Mouse (Mus musculus) gastrocnemius, postnatal 25 days (tissue): ENCODE data around the gene Lrrc8e. TPM values are rescaled to one million over a fixed set of nuclear protein-coding genes. Genes with fewer than 3 reads are reported as not detected.

Experiments used
- DNase-seq: peaks from one replicate; pipeline ENCODE4 v3.0.0; 2022
- long read RNA-seq, 2 experiments: library from polyadenylated mRNA; stranded (forward); transcript quantifications; one replicate each; pipeline ENCODE4 v2.0.0; 2021
- total RNA-seq, 2 experiments: library from RNA; stranded (reverse); gene quantifications; 1 replicate in 1 of 2; 2 replicates in 1 of 2; pipeline ENCODE4 v1.2.3; 2021

The Lrrc8e gene
- under 1 TPM in 1 of 2 experiments, not detected in 1; 0.08 TPM for total RNA-seq
- long read RNA-seq, experiment 1: 0 reads
- long read RNA-seq, experiment 2: 0 reads

DNA sequence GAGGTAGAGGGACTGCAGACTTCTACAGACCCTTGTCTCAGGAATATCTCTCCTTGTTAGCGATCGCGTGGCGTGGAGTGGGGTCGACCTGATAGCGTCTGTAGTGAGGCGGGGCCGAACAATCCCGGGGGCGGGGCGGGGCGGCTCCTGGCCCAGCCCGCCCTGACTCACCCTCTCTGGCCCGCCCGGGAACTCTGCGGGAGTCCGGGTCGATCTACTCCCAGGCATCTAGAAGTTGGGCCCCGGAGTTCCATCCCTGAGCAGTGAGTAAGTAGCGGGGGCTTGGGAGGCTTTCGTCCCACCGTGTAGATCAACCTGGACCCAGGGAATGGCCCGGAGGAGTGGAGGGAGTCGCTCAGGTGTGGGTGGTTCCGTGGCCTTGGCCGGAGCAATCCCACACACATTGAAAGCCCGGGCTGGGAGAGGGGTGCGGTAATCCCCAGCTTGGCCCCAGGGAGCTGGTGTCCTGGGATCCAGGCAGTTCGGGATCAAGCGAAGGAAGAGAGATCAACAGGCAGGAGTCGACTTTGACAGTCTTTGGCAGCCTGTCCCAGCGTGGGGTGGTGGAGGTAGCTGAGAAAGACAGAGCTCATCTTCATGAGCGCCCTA is at the start of gene Lrrc8e:
Lrrc8e (plus strand) TSS at position 89 of the 609 bp plus-strand sequence.
- DNase-seq: no peak

DNA sequence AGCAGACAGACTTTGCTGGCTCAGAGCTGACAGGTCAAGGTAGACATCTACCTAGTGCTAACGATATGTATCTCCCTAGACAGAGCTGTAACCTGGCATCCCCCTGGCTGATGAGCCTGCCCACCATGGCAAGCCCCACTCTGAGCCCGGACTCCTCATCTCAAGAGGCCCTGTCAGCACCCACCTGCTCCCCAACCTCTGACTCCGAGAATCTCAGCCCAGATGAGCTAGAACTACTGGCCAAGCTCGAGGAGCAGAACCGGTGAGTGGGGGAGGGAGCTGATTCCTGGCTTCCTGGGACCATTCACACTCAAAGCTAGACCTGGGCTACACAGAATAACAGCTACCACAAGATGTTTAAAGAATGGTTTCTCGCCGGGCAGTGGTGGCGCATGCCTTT is 43.2 kb upstream of the Lrrc8e start:
- no peak for DNase-seq

DNA sequence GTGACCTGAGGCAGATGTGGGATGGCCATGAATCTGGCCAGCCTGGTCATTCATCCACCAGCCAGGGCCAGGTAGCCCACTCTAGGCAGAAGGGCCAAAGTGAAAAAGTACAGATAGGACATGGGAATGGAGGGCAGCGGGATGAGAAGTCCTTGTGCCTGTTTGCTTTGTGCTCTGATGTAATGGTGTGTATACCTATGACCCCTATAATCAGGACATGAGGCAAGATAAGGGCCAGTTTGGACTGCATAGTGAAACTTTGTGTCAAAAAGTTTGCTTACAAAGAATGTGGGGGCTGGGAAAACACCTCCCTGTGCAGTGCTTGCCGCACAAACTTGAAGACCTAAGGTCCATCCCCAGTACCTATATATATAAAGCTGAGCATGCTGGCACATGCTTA is 40.5 kb upstream of the Lrrc8e start:
- DNase-seq: no peak

DNA sequence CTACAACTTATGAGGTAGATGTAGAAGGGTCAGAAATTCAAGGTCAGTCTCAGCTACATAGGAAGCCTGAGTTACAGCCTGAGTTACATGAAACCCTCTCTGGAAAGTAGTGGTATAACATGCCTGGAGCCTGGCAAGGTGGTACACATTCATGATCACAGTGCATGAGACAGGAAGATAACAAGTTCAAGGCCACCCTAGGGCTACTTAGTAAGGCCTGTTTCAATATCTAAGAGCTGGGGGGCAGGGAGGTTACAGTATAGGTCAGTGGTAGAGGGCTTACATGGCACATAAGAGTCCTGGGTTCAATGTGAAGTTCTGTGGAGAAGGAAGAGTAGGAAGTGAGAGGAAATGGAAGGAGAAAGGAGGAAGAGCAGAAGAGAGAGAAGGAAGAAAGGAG is 38.0 kb upstream of the Lrrc8e start:
- DNase-seq: no peak

DNA sequence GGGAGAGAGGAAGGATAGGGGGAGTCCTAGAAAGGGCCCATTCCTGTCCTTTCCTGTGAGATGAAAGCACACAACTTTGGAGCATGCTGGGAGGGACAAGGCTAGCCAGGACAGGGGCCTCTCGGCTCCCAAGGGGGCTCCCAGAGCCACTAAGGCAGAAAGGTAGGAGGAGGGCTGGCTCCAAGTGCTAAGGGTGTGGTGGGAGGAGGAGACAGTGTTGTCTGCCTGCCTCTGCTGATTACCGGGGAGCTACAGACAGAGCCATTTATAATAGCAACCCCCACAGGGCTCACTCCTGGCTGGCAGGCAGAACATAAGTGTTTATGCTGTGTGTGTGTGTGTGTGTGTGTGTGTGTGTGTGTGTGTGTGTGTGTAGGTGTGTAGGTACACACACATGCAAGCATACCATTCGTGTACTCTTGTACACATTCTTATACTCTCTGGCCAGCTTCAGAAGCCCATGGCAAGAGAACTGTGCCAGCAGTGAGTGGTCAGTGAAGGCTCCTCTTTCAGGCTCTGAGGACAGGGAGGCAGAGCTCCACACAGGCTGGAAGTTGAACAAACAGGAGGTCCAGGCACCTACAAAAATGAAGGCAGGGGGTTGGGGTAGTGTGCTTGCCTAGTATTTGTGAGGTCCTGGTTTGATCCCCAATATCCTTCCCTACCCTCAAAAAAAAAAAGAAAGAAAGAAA is 37.5 kb upstream of the Lrrc8e start:
- DNase-seq: no peak

DNA sequence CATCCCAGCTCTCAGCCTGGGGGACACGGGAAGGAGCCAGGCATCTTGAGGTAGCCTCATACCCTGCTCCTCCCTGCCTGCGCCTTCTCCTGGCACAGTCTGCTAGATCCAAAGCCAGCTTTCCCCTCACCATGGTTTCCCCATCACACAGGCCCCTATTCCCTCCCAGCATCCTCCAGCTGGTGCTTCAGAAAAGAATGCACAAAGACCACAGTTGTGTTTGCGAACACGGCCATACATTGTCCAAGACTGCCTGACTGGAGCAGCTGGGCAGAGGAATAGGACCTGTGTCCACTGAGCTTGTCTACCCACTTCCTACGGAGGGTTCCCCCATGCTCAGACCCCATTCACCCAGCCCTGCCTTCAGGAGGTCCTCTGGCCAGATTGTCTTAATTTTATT is 34.3 kb upstream of the Lrrc8e start:
- DNase-seq: no peak

DNA sequence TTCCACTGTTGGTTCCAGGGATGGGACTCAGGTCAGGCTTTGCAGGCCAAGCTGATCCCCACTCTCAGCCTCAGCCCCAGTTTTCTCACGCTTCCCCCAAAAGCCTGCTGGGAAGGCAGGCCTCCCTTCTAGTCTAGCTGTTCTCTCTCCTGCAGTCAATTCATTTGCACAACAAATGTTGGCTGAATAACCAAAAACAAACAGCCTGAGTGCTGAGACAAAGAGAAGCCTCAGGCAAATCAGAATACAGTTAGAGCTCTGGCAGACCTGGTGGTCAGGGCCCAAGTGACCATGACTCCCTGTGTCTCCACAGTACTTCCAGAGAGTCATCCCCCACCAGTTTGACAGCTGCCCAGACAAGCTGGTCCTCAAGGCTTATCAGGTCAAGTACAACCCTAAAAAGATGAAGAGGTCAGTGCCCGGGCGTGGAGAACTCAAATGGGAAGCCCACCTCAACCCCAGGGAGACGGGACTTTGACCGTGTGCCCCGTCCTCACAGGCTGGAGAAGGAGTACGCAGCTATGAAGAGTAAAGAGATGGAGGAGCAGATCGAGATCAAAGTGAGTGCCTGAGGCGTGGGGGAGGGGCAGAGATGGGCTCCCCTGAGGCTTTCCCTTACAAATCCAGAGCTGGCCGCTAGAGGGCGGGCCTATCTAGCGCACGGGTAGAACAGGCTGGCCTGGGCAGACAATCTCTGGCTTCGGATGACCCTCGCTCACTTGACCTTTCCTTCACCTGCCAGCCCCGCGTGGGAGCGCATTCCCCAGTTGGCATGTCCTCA is 33.6 kb upstream of the Lrrc8e start:
- DNase-seq: peak; percentile 74

DNA sequence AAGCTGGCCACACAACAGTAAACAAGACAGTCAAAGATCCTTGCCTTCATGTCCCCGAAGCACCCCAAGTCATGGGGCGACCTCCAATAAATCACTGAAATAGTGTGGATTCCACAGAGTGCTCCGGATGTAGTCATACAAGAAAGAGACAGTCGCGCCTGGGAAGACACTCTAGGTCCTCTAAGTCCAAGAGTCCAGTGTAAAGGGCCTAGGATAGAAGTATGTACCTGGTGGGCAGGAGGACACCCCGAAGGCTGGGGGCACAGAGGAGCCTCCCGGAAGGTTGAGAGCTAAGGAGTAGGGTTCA is 33.1 kb upstream of the Lrrc8e start:
- no peak for DNase-seq

DNA sequence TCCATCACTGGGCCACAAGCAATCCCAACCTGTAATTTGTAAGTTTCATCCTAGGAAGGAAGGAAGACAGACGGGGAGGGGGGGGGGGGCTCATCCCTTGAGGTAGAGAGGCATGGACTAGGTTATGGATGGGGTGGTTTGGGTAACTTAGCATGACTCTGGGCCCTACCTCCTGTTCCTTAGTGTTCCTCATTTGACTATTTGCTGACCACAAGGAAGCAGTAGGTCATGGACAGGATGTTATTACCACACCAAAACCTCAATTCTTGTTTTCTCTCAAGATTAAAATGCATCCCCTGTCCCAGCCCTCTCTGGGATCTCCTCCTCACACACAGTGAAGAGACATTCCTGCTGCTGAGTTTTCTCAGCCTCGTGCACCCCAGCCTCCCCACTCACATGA is 25.3 kb upstream of the Lrrc8e start:
- no peak for DNase-seq

DNA sequence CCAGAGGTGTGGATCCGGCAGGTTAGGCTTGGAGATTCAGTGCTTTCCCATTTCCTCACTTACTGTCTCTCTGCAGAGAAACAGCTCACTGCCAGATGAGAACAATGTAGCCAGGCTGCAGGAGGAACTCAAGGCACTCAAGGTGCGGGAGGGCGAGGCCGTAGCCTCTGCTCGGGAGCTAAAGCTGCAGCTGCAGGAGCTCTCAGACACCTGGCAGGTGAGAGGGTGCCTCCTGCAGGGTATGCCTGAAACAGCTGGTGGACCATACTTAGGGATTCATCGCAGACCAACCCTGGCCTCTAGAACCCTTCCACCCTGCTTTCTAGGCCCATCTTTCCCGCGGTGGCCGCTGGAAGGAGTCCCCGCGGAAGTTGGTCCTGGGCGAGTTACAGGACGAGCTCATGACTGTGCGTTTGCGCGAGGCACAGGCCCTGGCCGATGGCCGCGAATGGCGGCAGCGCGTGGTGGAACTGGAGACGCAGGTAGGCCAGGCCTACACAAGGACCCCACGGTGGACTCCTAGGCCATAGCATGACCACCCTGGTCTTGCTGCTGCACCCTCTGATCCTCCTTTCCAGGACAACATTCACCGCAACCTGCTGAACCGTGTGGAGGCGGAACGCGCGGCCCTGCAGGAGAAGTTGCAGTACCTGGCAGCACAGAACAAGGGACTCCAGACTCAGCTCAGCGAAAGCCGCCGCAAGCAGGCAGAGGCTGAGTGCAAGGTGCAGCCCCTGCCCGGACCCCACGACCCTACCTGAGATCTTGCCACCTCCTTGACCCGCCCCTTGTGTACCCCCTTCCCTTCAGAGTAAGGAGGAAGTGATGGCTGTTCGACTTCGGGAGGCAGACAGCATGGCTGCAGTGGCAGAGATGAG is 21.1 kb upstream of the Lrrc8e start:
- DNase-seq: no peak

DNA sequence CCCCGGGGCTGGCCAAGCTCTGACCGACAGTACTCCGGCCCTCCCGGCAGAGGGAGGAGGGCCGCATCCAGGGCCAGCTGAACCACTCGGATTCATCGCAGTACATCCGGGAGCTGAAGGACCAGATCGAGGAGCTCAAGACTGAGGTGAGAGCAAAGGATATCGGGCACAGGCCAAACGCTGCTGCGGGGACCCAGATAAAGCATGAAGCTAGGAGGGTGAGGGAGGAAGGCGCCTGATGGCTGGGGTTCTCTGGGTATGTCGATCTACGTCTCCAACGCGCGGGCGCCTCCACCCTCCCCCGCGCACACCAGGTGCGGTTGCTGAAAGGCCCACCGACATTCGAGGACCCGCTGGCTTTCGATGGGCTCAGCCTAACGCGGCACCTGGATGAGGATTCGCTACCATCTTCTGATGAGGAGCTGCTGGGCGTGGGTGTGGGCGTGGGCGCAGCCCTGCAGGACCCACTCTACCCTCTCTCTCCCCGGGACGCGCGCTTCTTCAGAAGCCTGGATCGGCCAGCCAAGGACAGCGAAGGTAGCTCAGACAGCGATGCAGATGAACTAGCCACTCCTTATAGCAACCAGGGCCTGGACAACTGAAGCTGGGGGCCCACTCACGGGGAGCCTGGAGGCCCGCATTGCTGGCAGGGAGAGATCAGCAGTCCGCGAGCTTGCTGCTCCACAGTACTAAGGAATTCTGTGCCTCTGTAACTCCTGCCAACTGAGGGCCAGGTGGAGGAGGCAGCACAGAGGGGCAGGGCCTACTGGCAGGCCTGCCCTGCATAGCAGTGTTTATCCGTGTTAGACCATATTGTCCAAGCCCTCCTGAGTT is 20.2 kb upstream of the Lrrc8e start:
- DNase-seq: no peak

DNA sequence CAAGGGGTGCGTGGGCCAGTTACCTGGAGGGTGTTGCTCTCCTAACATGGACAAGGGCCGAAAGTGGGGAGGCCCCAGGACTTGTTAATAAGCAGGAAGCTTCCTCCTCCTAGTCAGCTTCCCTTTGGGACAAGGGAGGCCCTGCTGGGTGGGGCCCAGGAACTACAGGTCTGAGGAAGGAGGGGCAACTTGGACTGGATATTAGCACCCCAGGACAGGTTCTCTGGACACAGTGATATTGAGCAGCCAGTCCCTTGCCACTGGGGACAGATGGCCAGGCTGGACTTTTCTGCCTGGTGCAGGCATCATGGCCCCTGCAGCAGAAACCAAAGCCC is 19.6 kb upstream of the Lrrc8e start:
- DNase-seq: no peak

DNA sequence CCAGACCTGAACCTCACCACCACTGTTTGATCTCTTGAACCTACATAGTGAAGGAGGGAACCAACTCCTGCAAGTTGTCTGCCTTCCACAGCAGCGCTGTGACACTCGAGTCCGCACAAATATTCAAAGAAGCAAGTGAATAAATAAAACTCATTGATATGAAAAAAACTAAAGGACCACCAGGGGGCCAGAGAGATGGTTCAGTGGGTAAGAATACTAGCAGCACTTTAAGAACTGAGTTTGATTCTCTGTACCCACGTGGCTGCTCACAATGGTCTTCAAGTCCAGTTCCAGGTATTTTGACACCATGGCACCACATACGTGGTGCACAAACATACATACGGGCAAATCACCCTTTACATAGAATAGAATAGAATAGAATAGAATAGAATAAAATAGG is 15.5 kb upstream of the Lrrc8e start:
- DNase-seq: no peak

DNA sequence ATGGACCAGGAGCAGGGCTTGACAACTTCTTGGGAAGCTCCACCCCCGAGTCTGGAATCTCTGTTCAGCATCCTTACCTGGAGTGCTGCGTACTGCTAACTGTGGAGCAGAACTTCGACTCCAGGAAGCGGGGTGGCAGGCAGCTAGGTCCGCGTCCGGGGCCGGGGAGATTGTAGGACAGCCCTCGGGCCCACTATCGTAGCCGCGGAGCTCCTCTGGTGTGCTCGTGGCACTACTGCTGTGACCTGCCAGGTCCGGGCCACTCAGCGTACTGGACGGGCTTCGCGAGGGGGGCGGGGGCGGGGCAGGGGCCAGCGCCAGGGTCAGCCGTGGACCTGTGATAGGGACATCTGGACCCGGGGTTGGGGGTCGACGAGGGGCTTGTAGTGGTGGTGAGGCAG is 13.8 kb upstream of the Lrrc8e start:
- DNase-seq: no peak

DNA sequence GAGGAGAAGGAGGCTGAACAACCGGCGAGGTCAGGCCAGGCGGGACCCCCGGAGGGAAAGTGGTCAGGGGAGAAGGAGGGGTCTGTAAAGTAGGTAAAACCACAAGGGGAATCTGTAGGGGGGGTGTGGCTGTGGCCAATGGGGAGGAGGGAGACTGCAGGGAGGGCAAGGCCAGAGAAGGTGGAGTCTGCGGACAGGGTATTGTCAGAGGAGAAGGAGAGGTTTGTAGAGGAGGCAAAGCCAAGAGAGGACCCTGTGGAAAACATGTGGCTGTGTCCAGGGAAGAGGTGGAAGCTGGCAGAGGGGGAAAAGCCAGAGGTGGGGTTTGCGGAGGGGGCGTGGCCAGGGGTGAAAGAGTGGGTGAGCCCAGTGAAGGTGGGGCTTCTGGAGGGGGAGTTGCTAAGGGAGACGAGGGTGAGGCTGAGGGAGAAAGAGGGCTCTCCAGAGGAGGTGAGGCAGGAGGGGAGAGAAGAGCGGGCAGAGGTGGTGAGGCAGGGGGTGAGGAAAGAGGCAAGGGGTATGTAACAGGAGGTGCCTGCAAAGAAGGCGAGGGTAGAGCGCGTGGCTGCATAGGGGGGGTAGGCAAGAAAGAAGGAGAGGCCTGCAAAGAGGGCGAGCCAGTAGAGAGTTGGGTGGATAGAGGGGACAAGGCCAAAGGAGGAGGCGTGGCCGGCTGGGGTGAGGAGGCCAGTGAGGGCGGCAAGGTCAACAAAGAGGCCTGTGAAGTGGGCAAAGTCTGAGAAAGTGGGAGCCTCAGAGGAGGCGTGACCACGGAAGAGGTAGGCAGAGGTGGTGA is 13.2 kb upstream of the Lrrc8e start:
- DNase-seq: peak; percentile 34

DNA sequence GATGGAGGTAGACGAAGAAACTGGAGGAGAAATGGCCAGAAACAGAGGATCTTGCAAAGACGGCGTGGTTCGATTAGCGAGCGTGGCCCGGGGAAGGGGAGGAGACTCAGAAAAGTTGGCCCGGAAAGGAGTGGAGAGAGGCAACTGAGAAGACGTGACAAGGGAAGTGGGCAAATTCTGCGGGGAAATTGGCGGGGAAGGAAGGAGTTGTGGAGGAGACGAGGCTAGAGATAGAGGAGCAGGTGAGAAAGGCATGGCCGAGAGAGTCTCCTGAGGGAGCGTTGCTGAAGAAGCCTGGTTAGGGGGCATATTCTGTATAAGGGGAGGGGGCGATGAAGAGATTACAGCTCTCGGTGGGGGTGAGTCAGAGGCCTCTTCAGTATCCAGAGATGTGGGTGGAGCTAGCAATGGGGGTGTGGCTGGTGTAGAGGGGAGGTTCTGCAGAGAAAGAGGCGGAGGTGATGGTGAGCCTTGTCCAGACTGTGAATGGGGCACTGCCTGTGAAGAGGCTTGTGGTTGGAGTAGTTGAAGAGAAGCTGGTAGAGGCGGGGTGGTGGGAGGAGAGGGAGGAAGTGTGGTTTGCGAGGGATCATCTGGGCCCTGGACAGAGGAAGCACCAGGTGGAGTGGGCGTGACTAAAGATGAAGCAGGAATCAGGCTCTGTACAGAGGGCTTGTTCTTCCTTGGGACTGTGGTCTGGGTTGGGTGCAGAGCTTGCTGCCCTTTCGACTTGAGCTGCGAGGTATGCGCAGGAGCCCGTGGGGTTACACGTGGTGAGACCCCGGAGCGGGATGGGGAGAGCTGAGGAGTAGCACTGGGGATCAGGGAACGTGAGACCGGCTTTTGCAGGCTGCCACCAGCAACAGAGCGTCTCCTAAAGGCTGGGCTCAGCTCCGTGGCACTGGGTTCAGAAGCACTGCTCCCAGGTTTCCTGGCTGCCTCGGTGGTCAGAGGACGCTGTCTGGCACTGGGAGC is 12.3 kb upstream of the Lrrc8e start:
- DNase-seq: no peak

DNA sequence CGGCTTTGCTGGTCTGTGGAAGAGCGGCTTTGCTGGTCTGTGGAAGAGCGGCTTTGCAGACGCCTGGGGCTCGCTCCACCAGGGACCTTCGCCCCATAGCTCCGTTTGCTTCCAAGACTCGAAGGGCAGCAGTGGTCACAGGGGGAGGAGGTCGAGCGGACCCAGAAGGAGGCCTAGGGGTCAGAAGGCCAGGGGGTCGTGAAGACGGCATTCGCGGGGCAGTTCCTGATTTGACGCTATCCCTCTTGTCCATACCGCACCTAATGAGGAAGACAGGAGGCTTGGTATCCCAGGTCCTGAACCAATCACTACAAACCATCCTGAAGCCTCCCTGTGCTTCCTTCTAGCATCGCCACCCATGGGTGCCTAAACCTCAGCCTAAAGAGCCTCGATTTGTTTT is 10.3 kb upstream of the Lrrc8e start:
- DNase-seq: no peak

DNA sequence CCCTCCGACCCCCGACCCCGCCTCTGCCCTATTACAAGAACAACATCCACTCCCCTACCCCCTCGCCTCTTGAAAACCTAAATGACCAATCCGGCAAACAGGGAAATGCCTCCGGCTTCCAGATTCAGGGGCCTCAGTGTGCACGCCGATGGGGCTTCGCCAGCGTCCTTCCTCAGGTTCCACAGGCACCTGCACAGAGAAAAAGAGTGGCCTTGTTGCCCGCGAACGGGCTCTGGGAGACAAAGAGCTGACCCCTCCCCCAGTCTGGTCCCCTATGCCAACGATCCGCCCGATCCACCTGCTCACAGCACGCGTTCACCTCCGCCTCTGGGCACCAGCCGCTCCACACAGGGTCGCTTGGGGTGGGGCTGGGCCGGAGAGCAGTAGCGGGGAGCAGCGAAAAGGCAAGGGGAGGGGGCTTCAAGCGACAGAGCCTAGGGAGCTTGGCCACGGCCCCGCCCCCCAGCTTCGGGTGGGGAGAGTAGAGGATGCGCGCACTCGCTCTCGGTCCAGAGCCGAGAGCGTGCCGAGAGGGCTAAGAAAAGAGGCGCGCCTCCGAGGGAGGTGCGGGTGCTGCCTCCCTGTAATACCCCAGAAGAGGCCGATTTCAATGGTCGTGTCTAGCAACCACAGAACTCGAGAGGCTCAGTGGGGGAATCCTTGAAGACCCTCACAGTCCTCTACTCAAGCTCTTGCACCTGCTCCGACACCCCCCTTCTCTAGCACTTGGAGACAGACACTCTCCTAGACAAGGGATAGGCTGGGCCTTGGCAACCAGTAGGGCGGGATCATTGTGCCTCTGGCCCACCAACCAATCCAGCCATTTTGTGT is 9.6 kb upstream of the Lrrc8e start, which contains the start of gene Prr36:
Prr36 (minus strand) TSS at position 669 of the 831 bp plus-strand sequence.
- DNase-seq: no peak

DNA sequence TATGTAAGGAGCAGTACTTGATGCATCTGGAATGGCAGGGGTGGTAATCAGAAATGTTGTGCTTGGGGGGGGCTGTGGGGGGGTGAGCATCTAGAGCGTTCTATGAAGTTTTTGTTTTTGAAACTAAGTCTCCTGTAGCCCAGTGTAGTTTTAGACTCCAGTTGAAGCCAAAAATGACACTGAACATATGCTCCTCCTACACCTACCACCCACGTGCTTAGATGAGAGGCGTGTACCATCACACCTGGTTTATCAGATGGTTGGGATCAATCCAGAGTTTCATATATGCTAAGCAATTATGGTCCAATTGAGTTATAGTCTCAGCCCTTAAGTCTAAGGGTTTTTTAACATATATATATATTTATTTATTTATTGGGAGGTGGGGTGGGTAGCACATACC is 7.0 kb upstream of the Lrrc8e start:
- DNase-seq: no peak
